ENCODE assay signal across 8 mouse cellular contexts in genomic region chr14:45566066-45566937, GRCm38 (mm10). TPM values are rescaled to one million over a fixed set of nuclear protein-coding genes. Genes with fewer than 3 reads are reported as not detected.
DNase-seq lines count a peak whose midpoint lies in the region; ATAC-seq and TF ChIP-seq lines count a peak whose summit lies in the region.

No protein-coding gene starts in this region.

- no peak overlapping the region for H3K27ac ChIP-seq in ES-E14 (ENCODE audit: insufficient read depth, low read depth, low read length, poor library complexity, severe bottlenecking)
- peak overlapping the region; percentile 93 for H3K27ac ChIP-seq in embryonic facial prominence, embryonic 14.5 days (replicated peaks; ENCODE audit: low read depth, low read length)
- H3K27ac ChIP-seq in lung, embryonic 15.5 days: peak overlapping the region; percentile 89

- H3K27me3 ChIP-seq in embryonic facial prominence, embryonic 14.5 days (replicated peaks; ENCODE audit: control insufficient read depth, insufficient read depth, low read length): no peaks in the 10 kb centered on the region
- H3K27me3 ChIP-seq in lung, embryonic 15.5 days: no peaks in the 10 kb centered on the region

- H3K4me3 ChIP-seq in ES-E14 (ENCODE audit: insufficient read depth in 1 of 2, low read depth in 1 of 2, low read length in 2 of 2, poor library complexity in 1 of 2, severe bottlenecking in 1 of 2): peak overlapping the region; percentile 47 to 53; a peak in 3 of 4 replicates
- H3K4me3 ChIP-seq in embryonic facial prominence, embryonic 14.5 days (ENCODE audit: low read depth, low read length): peak overlapping the region; percentile 25
- H3K4me3 ChIP-seq in lung, embryonic 15.5 days: peak overlapping the region; percentile 36

- DNase-seq in ES-E14 (ENCODE audit: low read depth, low spot score): peak; percentile 69
- DNase-seq in adrenal gland, postnatal 4 days (ENCODE audit: low spot score in 2 of 2): peak; percentile 25 to 51
- DNase-seq in embryonic facial prominence, embryonic 14.5 days (ENCODE audit: low spot score): peak; percentile 61
- peak; percentile 60 to 76 for DNase-seq in heart, postnatal 10 days
- peak; percentile 86 for DNase-seq in kidney, postnatal 4 days
- peak; percentile 54 for DNase-seq in ovary, postnatal 14 days (ENCODE audit: low spot score)
- DNase-seq in urinary bladder, adult 2 months (ENCODE audit: low spot score): peak; percentile 36

- WGBS in embryonic facial prominence, embryonic 14.5 days: 21% methylated on average over 33 of the region's 33 CpGs
- 19% methylated on average over 33 of the region's 33 CpGs for WGBS in lung, embryonic 15.5 days

- no peak overlapping the region; the same call in 1 of the 2 replicates for H3K9ac ChIP-seq in ES-E14 (ENCODE audit: insufficient read depth, low read depth, low read length, poor library complexity, severe bottlenecking)
- peak overlapping the region; percentile 58 for H3K9ac ChIP-seq in embryonic facial prominence, embryonic 14.5 days (ENCODE audit: low read depth, low read length)
- 0 out of 2 replicates have a peak overlapping the region, but pooled peaks have one; percentile 30 for H3K9ac ChIP-seq in lung, embryonic 15.5 days

- in situ Hi-C loops in ES-E14 (cut with MboI; ENCODE audit: low sequenced_read_pairs in 2 of 2, unreplicated experiment in 2 of 2): no loop called here

- H3K4me1 ChIP-seq in ES-E14 (ENCODE audit: control insufficient read depth in 2 of 2, insufficient read depth in 2 of 2, low read length in 2 of 2, poor library complexity in 1 of 2): peaks cover 4 to 7% of the 10 kb centered on the region in 2 experiments; a peak in 1 of 4 replicates
- H3K4me1 ChIP-seq in embryonic facial prominence, embryonic 14.5 days (ENCODE audit: control insufficient read depth, insufficient read depth, low read length): peaks cover 12% of the 10 kb centered on the region; the same call in 1 of the 2 replicates
- H3K4me1 ChIP-seq in lung, embryonic 15.5 days: peaks cover 19% of the 10 kb centered on the region

- intact Hi-C loops in heart, postnatal 10 days (cut with DNase I): loop anchor here (2.0 to 5.0 kb wide), 3 partner anchors 34 to 206 kb away; no protein-coding TSS in a partner anchor

- ATAC-seq in embryonic facial prominence, embryonic 14.5 days (ENCODE audit: low read depth): peak; percentile 10; the same call in 1 of the 2 replicates
- no peak for ATAC-seq in lung, embryonic 15.5 days (ENCODE audit: borderline replicate concordance, extremely low read depth, low FRiP score, low TSS enrichment)

- peak overlapping the region; percentile 55 for H3K4me2 ChIP-seq in embryonic facial prominence, embryonic 14.5 days (ENCODE audit: low read depth, low read length)
- peak overlapping the region; percentile 63 for H3K4me2 ChIP-seq in lung, embryonic 15.5 days

- no peaks in the 10 kb centered on the region for H3K9me3 ChIP-seq in ES-E14 (ENCODE audit: control insufficient read depth, insufficient read depth, low read depth, low read length)
- H3K9me3 ChIP-seq in embryonic facial prominence, embryonic 14.5 days (ENCODE audit: control insufficient read depth, low read length): no peaks in the 10 kb centered on the region
- no peaks in the 10 kb centered on the region for H3K9me3 ChIP-seq in lung, embryonic 15.5 days

- H3K36me3 ChIP-seq in ES-E14 (ENCODE audit: control insufficient read depth, insufficient read depth, low read length, poor library complexity, severe bottlenecking): no peaks in the 10 kb centered on the region
- no peaks in the 10 kb centered on the region for H3K36me3 ChIP-seq in embryonic facial prominence, embryonic 14.5 days (ENCODE audit: control insufficient read depth, insufficient read depth, low read length)
- no peaks in the 10 kb centered on the region for H3K36me3 ChIP-seq in lung, embryonic 15.5 days

TF ChIP-seq in ES-E14, 5 proteins besides CTCF, POLR2A, EP300 and RAD21:
- TF ChIP-seq CHD2 (IDR thresholded peaks at IDR 0.05; ENCODE audit: low read depth, low read length) (no peak), MAFK (IDR thresholded peaks at IDR 0.05; ENCODE audit: insufficient read depth, low read depth, low read length) (no peak), HCFC1 (IDR thresholded peaks at IDR 0.05; ENCODE audit: borderline replicate concordance, insufficient read depth, low read length) (no peak), ZNF384 (IDR thresholded peaks at IDR 0.05; ENCODE audit: low read depth, low read length) (no peak), ZC3H11A (IDR thresholded peaks at IDR 0.05; ENCODE audit: borderline replicate concordance, low read depth, low read length) (no peak)

RNA-seq across cellular contexts. Expression of gene Fermt2, which starts 36.4 kb away (rescaled TPM):
- 47.0 and 60.5 TPM in 2 replicates for total RNA-seq in ES-E14 (2012; rRNA removed)
- total RNA-seq in adrenal gland, postnatal 4 days (2021): 100 to 1,000 TPM; 132 to 136 TPM
- polyA plus RNA-seq in embryonic facial prominence, embryonic 14.5 days (2014; fragmentation: Nextera tagmentation; extraction: Ambion mirVana): 132 and 153 TPM in 2 replicates
- total RNA-seq in heart, postnatal 10 days (2021): 100 to 1,000 TPM; 301 to 312 TPM
- polyA plus RNA-seq in lung, embryonic 15.5 days (2015; fragmentation: Nextera tagmentation; extraction: Ambion mirVana): 239 and 248 TPM in 2 replicates
- 301 and 304 TPM in 2 replicates for polyA plus RNA-seq in urinary bladder, adult 2 months (2012; rRNA removed)

Comparison
In these comparisons a context has a peak if more than half of its experiments do, and no peak if none do; other contexts are left out.
1. DNase-seq: peak in every context shown above with its lines; median percentile 86 in kidney, postnatal 4 days; 69 in ES-E14; 68 in heart, postnatal 10 days; 61 in embryonic facial prominence, embryonic 14.5 days; 54 in ovary, postnatal 14 days; 38 in adrenal gland, postnatal 4 days; 36 in urinary bladder, adult 2 months.